Mouse (Mus musculus) forebrain, postnatal 0 days (tissue): ENCODE results near the gene Olfr549. TPM values are rescaled to one million over a fixed set of nuclear protein-coding genes. Genes with fewer than 3 reads are reported as not detected.

Experiments
- ATAC-seq: fragments of 200-750 bp; cut with Nextera tagmentation; 2 replicates; pipeline ENCODE4 v1.8.0; 2017; ENCODE audit warnings: mild to moderate bottlenecking, moderate library complexity
- DNase-seq: peaks from one replicate; pipeline ENCODE4 v3.0.0-alpha.2; 2015
- H3K27ac ChIP-seq: fragments of 300-500 bp; sonication (generic); 2 replicates; pipeline ENCODE4 v1.5.1; 2014; ENCODE audit warnings: low read depth, mild to moderate bottlenecking, antibody characterized with exemption, low read length, moderate library complexity, mixed read lengths
- H3K27me3 ChIP-seq: fragments of 300-500 bp; sonication (generic); 2 replicates; pipeline ENCODE4 v1.6.1; 2014; ENCODE audit warnings: mild to moderate bottlenecking, low read length, mixed read lengths; ENCODE audit not compliant: insufficient read depth
- H3K36me3 ChIP-seq: fragments of 300-500 bp; sonication (generic); 2 replicates; pipeline ENCODE4 v1.6.1; 2014; ENCODE audit warnings: mild to moderate bottlenecking, moderate library complexity; ENCODE audit not compliant: insufficient read depth
- H3K4me1 ChIP-seq: fragments of 300-500 bp; sonication (generic); 2 replicates; pipeline ENCODE4 v1.6.1; 2014; ENCODE audit warnings: antibody characterized with exemption; ENCODE audit not compliant: insufficient read depth
- H3K4me2 ChIP-seq: fragments of 300-500 bp; sonication (generic); 2 replicates; pipeline ENCODE4 v1.6.1; 2014; ENCODE audit warnings: low read depth, mild to moderate bottlenecking, moderate library complexity
- H3K4me3 ChIP-seq: fragments of 300-500 bp; sonication (generic); 2 replicates; pipeline ENCODE4 v1.5.1; 2014; ENCODE audit warnings: low read depth, low read length, mixed read lengths
- H3K9ac ChIP-seq: fragments of 300-500 bp; sonication (generic); 2 replicates; pipeline ENCODE4 v1.6.1; 2014; ENCODE audit warnings: mild to moderate bottlenecking
- H3K9me3 ChIP-seq: fragments of 300-500 bp; sonication (generic); 2 replicates; pipeline ENCODE4 v1.6.1; 2016; ENCODE audit warnings: low read length
- CTCF ChIP-seq: sonication (generic); IDR thresholded peaks from 2 replicates; pipeline ENCODE4 v1.5.1; 2016; ENCODE audit warnings: antibody characterized with exemption, control low read depth, low read depth
- WGBS: fragments of 180-500 bp; shearing (Covaris S2); extraction: QIAGEN DNeasy Blood & Tissue Kit; methylation state at CpG from one replicate; pipeline ENCODE4 v1.1.7; 2014; 5-methylcytosine and 5-hydroxymethylcytosine counted together
- polyA plus RNA-seq: library from polyadenylated mRNA; unstranded; fragments of >200 nt; fragmentation: Nextera tagmentation; extraction: Ambion mirVana; gene quantifications from 2 replicates; pipeline ENCODE4 v1.2.1, GENCODE M21; 2015
- total RNA-seq: library from RNA; depleted of rRNA; stranded (reverse); fragments of >200 nt; gene quantifications from 2 replicates; pipeline ENCODE4 v1.2.3, GENCODE M21; 2014

Gene Olfr549
- total and polyA plus RNA-seq, 2 experiments from 2014 or later: not detected

GRCm38 (mm10) chr7:102541251-102541650, 8.4 kb upstream of the Olfr549 start:
- ATAC-seq (no peak), DNase-seq (no peak)
- H3K4me1 ChIP-seq: no peaks in the 10 kb centered on the region
- no peak overlapping the region for H3K27ac ChIP-seq
- no peak overlapping the region for H3K4me2 ChIP-seq
- no peak for TF ChIP-seq CTCF
- no peaks in the 10 kb centered on the region for H3K27me3 ChIP-seq
- WGBS: 55% methylated on average over 3 of the region's 3 CpGs
- H3K36me3 ChIP-seq: no peaks in the 10 kb centered on the region
- no peak overlapping the region for H3K4me3 ChIP-seq
- H3K9ac ChIP-seq: no peak overlapping the region
- H3K9me3 ChIP-seq: no peaks in the 10 kb centered on the region

- no peak for DNase-seq
- WGBS: 79% methylated on average over 3 of the region's 3 CpGs
- Histone ChIP-seq H3K4me1 (no peaks in the 10 kb centered on the region), H3K27me3 (no peaks in the 10 kb centered on the region), H3K9me3 (no peaks in the 10 kb centered on the region), H3K4me3 (no peak overlapping the region), H3K9ac (no peak overlapping the region), H3K4me2 (no peak overlapping the region), H3K36me3 (no peaks in the 10 kb centered on the region), H3K27ac (no peak overlapping the region)
- TF ChIP-seq CTCF: no peak
- no peak for ATAC-seq
These were observed 3.6 kb downstream of the Olfr549 start for GRCm38 (mm10) chr7:102553279-102553678.

GRCm38 (mm10) chr7:102564999-102565997, 15.6 kb downstream of the Olfr549 start, which contains the start of gene Trim21:
TSS of gene Trim21 (minus strand) at chr7:102565486.
- ATAC-seq (peak; percentile 84), DNase-seq (no peak)
- Histone ChIP-seq H3K27ac (no peak within 1 kb of the TSS), H3K9ac (0 out of 2 replicates have a peak within 1 kb of the TSS, but pooled peaks have one; percentile 22), H3K4me3 (peak within 1 kb of the TSS; percentile 22; the same call in 1 of the 2 replicates), H3K4me1 (no peaks in the 10 kb centered on the region), H3K36me3 (no peaks in the 10 kb centered on the region), H3K4me2 (peak within 1 kb of the TSS; percentile 33), H3K9me3 (no peaks in the 10 kb centered on the region), H3K27me3 (no peaks in the 10 kb centered on the region)
- 28% methylated on average over 10 of the region's 10 CpGs for WGBS
- TF ChIP-seq CTCF: no peak

- H3K4me1 ChIP-seq: no peaks in the 10 kb centered on the region
- ATAC-seq: no peak
- H3K9me3 ChIP-seq: no peaks in the 10 kb centered on the region
- H3K36me3 ChIP-seq: no peaks in the 10 kb centered on the region
- no peak overlapping the region for H3K4me2 ChIP-seq
- H3K9ac ChIP-seq: no peak overlapping the region
- H3K4me3 ChIP-seq: no peak overlapping the region
- WGBS: 93% methylated on average over 4 of the region's 4 CpGs
- H3K27me3 ChIP-seq: no peaks in the 10 kb centered on the region
- no peak for TF ChIP-seq CTCF
- H3K27ac ChIP-seq: no peak overlapping the region
- no peak for DNase-seq
These were observed 16.5 kb downstream of the Olfr549 start for GRCm38 (mm10) chr7:102566219-102566618.

GRCm38 (mm10) chr7:102571142-102571541, 21.5 kb downstream of the Olfr549 start, which contains the start of gene Olfr550:
TSS of gene Olfr550 (plus strand) at chr7:102571442.
- 92% methylated on average over 8 of the region's 8 CpGs for WGBS
- no peak for TF ChIP-seq CTCF
- Histone ChIP-seq H3K36me3 (no peaks in the 10 kb centered on the region), H3K9me3 (no peaks in the 10 kb centered on the region), H3K9ac (no peak within 1 kb of the TSS), H3K27me3 (no peaks in the 10 kb centered on the region), H3K27ac (no peak within 1 kb of the TSS), H3K4me1 (no peaks in the 10 kb centered on the region), H3K4me3 (no peak within 1 kb of the TSS), H3K4me2 (no peak within 1 kb of the TSS)
- ATAC-seq (no peak), DNase-seq (no peak)

GRCm38 (mm10) chr7:102573174-102573830, 23.6 kb downstream of the Olfr549 start:
- H3K27me3 ChIP-seq: no peaks in the 10 kb centered on the region
- ATAC-seq: peak; percentile 54

GRCm38 (mm10) chr7:102575998-102576397, 26.3 kb downstream of the Olfr549 start:
- no peak for TF ChIP-seq CTCF
- H3K4me1 ChIP-seq: no peaks in the 10 kb centered on the region
- no peak for ATAC-seq
- no peak overlapping the region for H3K4me3 ChIP-seq
- no peak overlapping the region for H3K27ac ChIP-seq
- WGBS: 45% methylated on average over 6 of the region's 6 CpGs
- no peak for DNase-seq
- H3K36me3 ChIP-seq: no peaks in the 10 kb centered on the region
- H3K9me3 ChIP-seq: no peaks in the 10 kb centered on the region
- no peaks in the 10 kb centered on the region for H3K27me3 ChIP-seq
- no peak overlapping the region for H3K4me2 ChIP-seq
- H3K9ac ChIP-seq: no peak overlapping the region

More at GRCm38 (mm10) chr7:102573174-102573830, 23.6 kb downstream of the Olfr549 start:
- no peak overlapping the region for H3K27ac ChIP-seq
- H3K4me3 ChIP-seq: no peak overlapping the region
- no peaks in the 10 kb centered on the region for H3K36me3 ChIP-seq
- peak; percentile 8 for DNase-seq
- H3K9me3 ChIP-seq: no peaks in the 10 kb centered on the region
- no peak overlapping the region for H3K4me2 ChIP-seq
- H3K4me1 ChIP-seq: no peaks in the 10 kb centered on the region
- no peak for TF ChIP-seq CTCF
- WGBS: 67% methylated on average over 3 of the region's 3 CpGs
- no peak overlapping the region for H3K9ac ChIP-seq
